Mouse (Mus musculus): ENCODE results near the gene 4933428G20Rik. TPM values are rescaled to one million over a fixed set of nuclear protein-coding genes. Genes with fewer than 3 reads are reported as not detected.
A peak's percentile ranks its signal among the peaks of the same experiment; 100 is the strongest.

4933428G20Rik gene
- total RNA-seq, 2 experiments from 2014 or later = 0.33 TPM; not detected in 1

- DNase-seq = no peak
Observed at GRCm38 (mm10) chr11:97505784-97506183, 5.6 kb upstream of the 4933428G20Rik start.

- no peak for DNase-seq
Observed at GRCm38 (mm10) chr11:97502846-97503245, 2.7 kb upstream of the 4933428G20Rik start.

- DNase-seq = no peak
Observed at GRCm38 (mm10) chr11:97502383-97502782, 2.2 kb upstream of the 4933428G20Rik start.

GRCm38 (mm10) chr11:97500720-97501448, 744 bp upstream of the 4933428G20Rik start:
- no peak for DNase-seq

- no peak for DNase-seq
Observed at GRCm38 (mm10) chr11:97497543-97497942, 2.6 kb downstream of the 4933428G20Rik start.

GRCm38 (mm10) chr11:97492836-97493235, 7.3 kb downstream of the 4933428G20Rik start:
- no peak for DNase-seq

GRCm38 (mm10) chr11:97491640-97492039, 8.5 kb downstream of the 4933428G20Rik start:
- DNase-seq = no peak

- DNase-seq = peak; percentile 82 to 84
Observed at GRCm38 (mm10) chr11:97489589-97490324, 10.4 kb downstream of the 4933428G20Rik start.

- no peak for DNase-seq
Observed at GRCm38 (mm10) chr11:97487656-97488055, 12.5 kb downstream of the 4933428G20Rik start.

- peak in 1 of 2 experiments; percentile 33 for DNase-seq
Observed at GRCm38 (mm10) chr11:97485661-97486060, 14.5 kb downstream of the 4933428G20Rik start.

- peak in 1 of 2 experiments; percentile 34 for DNase-seq
Observed at GRCm38 (mm10) chr11:97479824-97480223, 20.3 kb downstream of the 4933428G20Rik start.

- no peak for DNase-seq
Observed at GRCm38 (mm10) chr11:97479085-97479484, 21.1 kb downstream of the 4933428G20Rik start.

- DNase-seq = no peak
Observed at GRCm38 (mm10) chr11:97478345-97478744, 21.8 kb downstream of the 4933428G20Rik start.

- DNase-seq = peak; percentile 41 to 42
Observed at GRCm38 (mm10) chr11:97477431-97477830, 22.7 kb downstream of the 4933428G20Rik start.

- peak; percentile 31 to 66 for DNase-seq
Observed at GRCm38 (mm10) chr11:97476334-97477095, 23.6 kb downstream of the 4933428G20Rik start.

- DNase-seq = no peak
Observed at GRCm38 (mm10) chr11:97471276-97471675, 28.9 kb downstream of the 4933428G20Rik start.

- DNase-seq = no peak
Observed at GRCm38 (mm10) chr11:97469828-97470227, 30.3 kb downstream of the 4933428G20Rik start.

GRCm38 (mm10) chr11:97468639-97469287, 31.4 kb downstream of the 4933428G20Rik start:
- DNase-seq = peak; percentile 87 to 93

- no peak for DNase-seq
Observed at GRCm38 (mm10) chr11:97466444-97467160, 33.5 kb downstream of the 4933428G20Rik start.

- no peak for DNase-seq
Observed at GRCm38 (mm10) chr11:97465957-97466356, 34.2 kb downstream of the 4933428G20Rik start.

- no peak for DNase-seq
Observed at GRCm38 (mm10) chr11:97463991-97464390, 36.1 kb downstream of the 4933428G20Rik start.
